Mouse (Mus musculus): Measurements from ENCODE around the gene Tnfaip3.

Gene Tnfaip3

DNA sequence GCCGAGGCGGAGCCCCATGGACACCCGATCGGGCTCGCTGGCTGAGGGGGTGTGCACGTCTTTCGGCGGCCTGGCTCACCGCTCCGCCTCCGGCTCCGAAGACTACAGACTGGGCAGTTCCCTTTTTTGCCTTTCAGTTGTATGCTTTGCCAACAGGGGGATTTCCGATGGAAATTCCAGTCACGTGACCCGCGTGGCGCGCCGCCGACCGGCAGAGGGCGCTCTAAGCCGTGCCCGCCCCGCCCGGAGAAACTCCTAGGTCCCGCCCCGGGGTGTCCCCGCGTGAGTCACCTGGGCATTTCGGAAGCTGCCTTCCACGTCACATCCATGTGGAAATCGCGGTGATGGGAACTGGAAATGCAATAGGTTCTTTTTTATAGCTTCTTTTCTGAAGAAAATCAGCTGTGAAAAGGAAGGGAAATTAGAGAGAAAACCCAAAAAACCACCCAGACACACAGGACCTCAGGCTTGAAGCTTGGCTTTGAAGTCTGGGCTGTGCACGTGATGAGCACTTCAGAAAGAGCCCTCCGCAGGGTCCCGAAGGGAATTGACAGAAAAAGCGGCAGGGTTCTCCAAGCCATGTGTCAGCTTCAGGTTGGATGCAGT is at the start of gene Tnfaip3:
Gene Tnfaip3, minus strand, starts transcription at position 401 of the 606 bp plus-strand sequence.
- peak; percentile 95 for ATAC-seq (ENCODE audit: low TSS enrichment)

DNA sequence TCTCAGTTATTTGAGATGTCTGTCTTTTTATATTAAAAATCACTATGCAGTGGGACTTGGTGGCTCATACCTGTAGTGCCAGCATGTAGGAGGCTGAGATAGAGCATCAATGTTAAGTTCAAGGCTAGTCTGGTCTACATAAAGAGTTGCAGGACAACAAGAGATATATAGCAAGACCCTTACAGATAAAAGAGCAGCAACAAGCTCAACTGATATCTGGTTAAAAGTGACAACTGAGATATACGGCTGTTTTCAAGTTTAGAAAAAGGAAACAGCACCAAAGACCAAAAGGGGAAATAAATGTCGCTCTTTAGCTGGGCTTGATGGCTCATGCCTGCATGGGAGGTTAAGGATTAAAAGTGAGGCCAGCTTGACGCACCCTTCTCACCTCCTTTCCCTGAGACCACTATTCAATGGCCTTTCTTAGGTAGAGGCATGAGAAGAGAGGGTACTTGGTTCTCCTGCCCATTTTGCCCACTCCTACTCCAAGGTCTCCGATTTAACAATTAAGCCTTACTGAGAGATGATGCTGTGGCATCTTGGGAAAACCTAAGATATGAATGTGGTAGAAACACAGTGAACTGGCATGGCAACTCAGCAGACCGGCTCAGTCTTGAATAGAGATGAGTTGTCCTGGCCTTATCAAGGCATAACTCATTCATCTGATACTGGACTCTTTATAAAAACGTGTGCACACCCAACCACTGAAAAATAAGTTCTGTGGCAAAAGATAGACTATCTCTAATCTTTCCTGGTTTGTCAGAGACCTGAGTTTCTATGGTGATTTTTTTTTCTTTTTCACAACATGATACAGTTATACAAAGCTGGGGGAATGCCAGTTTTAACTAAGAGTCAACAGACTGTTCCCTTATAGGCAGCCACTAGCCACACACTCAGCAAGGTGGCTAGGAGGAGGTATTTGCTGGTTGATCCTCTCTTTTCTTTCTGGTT is 49.5 kb upstream of the Tnfaip3 start:
- ATAC-seq (ENCODE audit: low TSS enrichment), result no peak

DNA sequence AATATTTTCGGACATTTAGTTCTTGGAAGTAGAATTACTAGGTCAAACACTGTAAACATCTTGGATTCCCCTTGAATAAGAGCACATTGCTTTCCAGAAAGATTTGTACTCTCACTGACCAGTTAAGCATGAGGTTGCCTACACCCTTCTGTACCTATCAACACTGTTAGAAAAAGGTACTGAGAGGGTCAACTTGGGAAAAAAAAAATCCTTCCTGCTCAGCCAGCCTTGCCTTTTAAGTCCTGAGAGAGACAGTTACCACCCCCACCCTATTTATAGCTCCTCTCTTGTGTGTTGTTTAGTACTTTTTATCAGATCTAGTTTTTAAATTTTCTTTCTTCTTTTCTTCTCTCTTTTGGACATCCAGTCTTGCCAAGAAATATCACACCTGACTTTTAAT is 48.2 kb upstream of the Tnfaip3 start:
- ATAC-seq (ENCODE audit: low TSS enrichment), result no peak

DNA sequence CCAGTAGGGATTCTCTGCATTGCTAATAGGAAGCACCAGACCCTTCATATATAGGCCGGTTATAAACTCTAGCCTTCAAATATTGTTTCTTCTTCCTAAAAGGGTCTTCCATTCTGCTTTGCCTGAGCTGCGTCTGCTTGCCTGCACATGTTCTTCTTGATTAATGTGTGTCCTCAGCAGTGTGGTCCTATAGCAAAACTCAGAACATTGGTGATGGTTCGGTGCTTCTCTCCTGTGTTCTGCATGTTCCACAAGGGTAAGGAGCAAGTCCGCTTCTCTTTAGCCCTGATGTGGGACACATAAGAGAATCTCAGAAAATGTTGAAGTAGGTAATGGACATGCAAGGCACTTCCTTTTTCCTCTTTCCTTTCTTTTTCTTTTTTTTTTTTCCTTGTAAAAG is 47.8 kb upstream of the Tnfaip3 start:
- ATAC-seq (ENCODE audit: low TSS enrichment), result no peak

DNA sequence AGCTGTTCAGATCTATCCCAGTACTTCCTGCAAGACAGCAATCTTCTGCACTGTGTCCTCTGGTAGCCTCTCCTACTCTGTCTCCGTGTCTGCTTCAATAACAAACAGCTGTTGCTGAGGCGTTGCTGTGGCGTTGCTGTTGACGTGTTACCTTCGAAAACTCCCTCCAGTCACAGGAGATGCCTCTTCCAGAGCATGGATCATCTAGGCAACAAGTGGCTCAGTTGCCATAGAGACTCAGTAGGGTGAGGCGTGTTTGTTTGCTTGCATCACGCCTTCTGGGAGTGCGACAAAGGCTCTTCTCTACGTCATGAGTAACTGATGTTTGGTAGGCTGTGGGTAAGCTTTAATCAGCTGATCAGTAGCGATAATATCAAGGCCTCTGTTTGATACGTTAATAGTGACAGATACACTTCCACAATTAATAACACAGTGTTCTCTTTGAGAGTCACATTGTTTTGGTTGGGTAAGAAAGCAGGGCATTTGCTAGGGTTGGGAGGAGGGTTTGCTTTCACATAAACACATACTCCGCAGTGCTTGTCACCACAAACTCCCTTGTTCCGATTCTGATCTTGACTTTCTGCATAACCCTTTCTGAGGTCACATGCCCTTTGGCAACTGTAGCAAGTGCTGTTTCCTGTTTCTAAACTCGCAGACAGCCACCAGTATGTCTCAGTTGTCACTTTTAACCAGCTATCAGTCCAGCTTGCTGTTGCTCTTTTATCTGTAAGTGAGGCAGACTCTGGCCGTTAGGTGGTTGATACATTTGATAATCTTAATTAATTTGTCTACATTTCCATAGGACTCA is 46.8 kb upstream of the Tnfaip3 start:
- peak; percentile 44 for ATAC-seq (ENCODE audit: low TSS enrichment)

DNA sequence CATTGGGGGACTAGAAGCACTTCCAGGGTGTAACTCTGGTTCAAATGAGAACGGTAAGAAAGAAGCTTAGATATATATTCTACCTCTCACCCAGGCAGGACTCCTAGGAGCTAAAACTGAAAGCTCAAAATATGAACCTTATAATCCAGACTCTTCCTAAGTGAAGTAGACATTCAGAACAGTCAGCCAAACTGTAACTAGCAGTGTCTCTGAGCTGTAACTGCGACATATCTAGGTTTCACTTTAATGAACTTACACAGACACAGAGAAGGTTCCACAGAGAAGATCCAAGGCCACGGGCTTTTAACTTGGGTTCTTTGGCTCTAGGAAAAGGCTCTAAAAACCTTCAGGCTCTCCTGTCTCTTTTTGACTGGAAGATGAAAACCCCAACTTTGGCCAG is 45.7 kb upstream of the Tnfaip3 start:
- no peak for ATAC-seq (ENCODE audit: low TSS enrichment)

DNA sequence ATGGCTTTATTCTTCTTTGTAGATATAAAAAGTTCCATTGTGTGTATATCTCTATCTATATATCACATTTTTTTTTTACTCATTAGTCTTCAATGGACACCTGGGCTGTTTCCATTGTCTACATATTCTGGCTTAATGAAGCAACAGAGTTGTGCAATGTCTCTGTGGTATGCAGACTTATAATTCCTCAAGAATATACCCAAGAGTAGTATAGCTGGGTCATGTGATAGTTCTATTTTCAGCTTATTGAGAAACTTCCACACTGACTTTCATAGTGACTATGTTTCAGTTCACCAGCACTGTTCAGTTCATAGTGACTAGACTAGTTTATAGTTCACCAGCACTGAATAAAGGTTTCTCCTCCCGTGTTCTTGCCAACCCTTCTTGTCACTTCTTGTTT is 38.1 kb upstream of the Tnfaip3 start:
- no peak for ATAC-seq (ENCODE audit: low TSS enrichment)

DNA sequence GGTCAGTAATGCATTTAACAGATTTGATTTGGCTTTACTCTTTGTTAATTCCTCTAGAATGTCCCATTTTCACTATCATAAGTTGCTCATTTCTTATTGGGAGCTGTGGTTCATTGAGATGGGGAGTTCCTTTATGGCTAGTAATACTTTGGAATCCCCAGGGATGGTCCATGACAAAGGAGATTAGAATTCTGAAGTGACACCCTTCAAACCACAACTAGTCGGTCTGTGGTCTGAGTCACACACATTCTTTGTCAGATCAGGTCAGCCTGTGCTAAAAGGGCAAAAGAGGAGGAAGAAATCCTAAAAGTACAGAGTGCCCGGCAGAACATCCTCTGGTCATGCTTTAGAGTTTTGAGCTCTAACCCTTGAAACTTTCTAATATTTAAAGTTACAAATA is 30.5 kb upstream of the Tnfaip3 start:
- ATAC-seq (ENCODE audit: low TSS enrichment), result no peak

DNA sequence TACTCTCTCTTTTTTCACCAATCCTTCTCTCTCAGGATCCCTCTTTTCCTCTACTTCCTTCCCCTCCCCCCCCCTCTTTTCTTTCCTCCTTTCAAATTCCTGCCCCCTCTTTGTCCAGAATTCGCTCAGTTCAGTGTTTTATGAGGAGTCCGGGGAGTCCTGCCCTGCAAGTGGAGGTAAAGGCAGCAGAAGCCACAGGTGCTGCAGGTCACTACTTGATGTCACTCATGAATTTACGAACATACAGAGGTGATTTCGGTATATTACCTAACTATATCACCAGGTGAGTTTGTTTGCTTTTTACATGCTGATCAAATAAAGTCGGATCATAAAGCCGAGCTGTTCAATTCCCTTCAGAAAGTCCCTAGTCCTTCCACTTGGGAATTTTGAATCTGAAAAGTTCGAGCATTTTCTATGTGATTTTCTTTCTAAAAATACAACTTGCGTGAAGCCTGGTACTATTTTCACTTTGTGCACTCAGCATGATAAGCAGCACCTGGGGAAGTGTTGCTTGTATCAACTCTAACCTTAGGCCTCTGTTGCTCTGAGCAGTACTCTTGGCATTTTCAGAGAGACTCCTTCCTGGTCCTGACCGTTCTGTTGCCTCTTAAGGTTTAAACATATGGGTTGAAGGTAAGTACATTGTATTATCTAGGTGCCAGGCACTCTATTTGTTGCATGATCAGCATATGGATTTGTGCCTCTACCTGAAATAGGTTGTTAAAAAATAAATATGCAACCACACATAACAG is 29.5 kb upstream of the Tnfaip3 start:
- ATAC-seq (ENCODE audit: low TSS enrichment), result no peak

DNA sequence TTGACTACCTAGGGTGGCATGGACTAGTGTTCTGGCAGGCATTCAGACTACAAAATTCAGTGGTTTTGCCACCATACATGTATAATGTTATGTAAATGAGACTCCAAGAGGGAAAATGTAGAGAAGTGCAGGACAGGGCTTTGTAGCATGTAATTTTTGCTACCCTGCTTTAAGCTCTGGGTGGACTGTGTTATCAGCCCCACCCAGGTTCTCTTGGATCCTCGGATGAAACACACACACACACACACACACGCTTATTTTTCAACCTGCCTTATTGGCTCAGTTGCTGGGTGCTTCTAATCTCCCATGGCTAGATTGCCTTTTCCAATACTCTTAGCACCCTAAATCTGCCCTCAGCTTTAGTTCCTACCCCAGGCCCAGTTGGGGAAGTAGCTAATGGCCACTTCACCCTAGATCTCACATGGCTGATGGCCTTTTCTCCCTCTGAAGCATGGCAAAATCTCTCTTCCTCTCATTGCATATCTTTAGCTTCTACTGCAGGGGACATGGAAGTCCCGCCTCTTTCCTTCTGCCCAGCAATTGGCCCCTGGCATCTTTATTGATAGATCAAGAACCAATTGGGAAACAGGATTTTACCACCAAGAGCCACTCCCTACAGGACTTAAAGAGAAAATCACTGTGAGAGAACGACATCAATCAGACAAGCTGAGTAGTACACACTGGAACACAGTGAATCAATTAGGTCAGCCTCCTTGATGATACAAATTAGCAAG is 28.2 kb upstream of the Tnfaip3 start:
- peak; percentile 67 for ATAC-seq (ENCODE audit: low TSS enrichment)

DNA sequence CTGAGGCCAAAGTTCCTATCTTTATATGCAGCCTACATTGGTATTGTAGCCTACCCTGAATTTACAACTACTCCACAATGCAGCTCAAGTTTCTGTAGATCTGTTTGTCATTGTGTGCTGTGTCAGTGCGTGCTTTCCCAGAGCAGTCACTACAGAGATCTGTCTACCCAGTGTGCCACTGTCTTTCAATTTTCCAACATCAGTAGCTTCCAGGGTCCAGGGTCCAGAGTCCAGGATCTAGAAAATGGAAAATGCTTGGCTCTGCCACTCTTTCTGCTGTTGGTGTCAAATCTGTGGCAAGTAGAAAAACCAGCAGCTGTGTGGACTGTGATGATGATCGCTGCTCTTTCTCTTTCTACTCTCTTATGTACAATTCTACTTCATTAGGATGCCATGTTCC is 24.7 kb upstream of the Tnfaip3 start:
- ATAC-seq (ENCODE audit: low TSS enrichment), result no peak

DNA sequence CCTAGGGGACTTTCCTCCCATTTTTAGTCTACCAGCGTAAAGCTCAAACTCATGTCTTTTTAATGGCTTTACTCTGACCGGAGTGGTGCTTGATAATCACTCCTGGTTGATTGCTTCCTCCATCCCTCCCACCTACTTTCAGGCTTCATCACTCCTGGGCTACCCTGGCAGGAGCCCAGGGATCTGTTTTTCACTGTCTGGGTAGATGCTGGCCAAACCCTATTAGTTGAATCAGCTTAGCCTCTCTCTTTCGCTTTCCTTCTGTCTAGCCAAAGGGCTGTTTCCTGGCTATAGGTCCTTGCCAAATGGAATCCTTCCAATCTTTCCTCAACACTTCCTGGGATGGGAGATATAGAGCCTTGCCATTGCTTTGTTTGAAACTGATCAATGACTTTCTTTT is 19.3 kb upstream of the Tnfaip3 start:
- no peak for ATAC-seq (ENCODE audit: low TSS enrichment)

DNA sequence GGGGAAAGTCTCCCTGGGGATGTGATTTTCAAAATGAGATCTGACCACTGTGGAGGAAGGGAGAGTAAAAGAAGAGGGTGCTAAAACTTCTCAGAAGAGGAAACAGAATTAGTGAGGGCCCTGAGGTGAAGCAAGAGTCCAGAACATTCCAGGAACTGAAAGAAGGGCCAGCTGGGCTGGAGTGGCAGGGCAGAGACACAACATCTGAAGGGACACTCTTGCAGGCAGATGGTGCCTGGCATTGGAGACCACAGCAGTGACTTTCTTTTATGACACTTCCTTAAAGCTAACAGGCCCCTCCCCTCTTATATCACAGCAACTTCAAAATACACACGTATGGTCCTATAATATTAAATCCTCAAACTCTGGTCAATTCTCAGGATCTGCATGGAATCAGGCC is 18.2 kb upstream of the Tnfaip3 start:
- no peak for ATAC-seq (ENCODE audit: low TSS enrichment)

DNA sequence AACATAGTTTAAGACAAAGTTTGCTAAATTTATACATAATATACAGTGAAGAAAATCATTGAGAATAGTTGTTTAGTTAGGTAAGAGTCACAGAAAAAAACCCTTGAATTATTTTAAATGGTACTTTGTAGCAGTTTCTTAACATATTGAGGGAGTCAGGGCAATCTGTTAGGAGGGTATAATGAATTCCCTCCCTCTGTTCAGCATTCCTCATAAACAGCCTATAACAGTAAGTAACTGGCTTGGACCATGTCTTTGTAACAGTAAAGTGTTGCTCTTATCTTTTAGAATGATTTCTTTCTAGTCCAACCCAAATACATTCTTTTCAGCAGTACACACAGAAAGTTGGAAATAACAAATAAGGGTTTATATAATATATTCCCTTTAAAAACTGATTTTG is 16.4 kb upstream of the Tnfaip3 start:
- ATAC-seq (ENCODE audit: low TSS enrichment), result no peak

DNA sequence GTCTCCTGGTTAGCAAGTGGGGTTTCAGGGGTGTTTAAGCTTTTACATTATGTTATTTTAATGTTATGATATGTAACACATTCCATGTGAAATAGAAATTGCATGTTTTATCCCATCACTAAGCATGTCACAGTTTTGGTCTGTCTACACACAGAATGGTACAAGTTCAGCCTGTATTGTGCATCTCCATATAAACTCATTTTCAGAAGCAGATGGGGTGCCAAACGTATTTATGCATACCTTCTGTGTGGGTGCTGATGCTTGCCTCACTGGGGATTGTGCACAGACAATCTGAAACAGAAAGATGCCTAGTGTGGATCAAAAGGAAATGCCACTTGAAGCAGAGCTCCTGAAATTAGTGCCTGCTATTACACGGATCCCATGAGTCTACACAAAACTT is 15.2 kb upstream of the Tnfaip3 start:
- ATAC-seq (ENCODE audit: low TSS enrichment), result peak; percentile 23; the same call in 1 of the 2 replicates

DNA sequence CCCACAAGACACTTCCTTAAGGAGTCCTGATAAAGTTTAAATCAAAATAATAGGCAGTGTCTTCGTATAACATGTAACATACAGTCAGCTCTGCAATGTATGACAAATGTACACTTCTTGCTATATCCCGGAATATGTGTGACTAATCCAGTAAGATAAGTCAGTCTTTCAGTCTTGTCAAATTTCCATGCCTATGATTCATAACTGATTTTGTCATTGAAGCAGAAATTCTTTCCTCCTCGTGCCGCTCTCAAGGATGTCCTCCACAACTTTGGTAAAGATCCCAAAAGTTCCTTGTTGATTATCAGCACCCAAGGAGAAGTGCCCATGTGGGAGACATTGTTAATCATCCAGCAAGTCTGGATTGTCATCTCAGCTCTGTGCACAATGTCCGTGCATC is 11.3 kb upstream of the Tnfaip3 start:
- no peak for ATAC-seq (ENCODE audit: low TSS enrichment)

DNA sequence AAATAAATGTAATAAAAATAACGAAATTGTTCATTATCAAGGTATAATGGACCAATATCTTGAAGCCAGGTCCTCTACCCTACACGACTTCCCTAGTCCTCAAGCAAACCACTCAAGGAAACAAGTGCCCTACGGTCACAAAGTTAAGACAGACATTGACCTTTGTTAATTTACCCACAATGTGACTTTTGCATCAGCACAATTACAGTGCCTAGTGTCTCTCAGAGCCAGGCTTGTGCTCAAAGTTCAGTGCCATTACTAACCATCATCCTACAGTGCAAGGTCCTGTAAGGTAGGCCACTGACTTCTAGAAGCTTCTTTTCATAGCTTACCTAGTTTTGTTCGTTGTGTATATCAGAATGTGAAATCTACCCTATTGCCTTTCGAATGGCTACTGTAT is 8.9 kb upstream of the Tnfaip3 start:
- no peak for ATAC-seq (ENCODE audit: low TSS enrichment)

DNA sequence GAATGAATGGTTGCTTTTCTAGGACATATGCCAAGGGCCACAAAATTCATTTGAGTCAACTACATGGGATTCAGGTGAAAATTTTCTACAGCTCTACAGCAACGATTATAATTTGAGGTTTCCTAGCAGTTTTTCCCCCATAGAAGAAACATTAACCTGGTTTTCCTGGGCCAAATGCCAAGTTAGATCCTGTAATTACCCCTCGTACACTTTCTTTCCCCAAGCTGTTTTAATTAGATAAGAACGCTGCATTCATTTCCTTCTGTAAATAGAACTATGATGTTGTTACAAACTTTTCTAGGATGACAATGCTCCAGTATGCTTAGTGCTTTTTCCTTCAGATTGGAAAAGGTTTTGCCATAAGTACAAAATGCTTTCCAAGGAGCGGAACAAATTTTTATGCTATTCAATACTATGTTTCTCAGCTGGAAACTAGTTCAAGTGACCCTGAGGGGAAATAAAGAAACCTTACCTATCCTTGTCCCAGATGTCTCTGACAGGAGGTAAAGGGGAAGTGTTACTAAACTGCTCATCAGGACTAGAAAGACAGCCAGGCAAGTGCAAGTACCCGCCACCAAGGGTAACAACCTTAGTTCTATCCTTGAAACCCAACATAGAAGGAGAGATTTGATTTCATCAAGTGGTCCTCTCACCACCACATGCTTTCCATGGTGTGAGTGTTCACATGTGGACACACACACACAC is 8.3 kb upstream of the Tnfaip3 start:
- ATAC-seq (ENCODE audit: low TSS enrichment), result no peak

DNA sequence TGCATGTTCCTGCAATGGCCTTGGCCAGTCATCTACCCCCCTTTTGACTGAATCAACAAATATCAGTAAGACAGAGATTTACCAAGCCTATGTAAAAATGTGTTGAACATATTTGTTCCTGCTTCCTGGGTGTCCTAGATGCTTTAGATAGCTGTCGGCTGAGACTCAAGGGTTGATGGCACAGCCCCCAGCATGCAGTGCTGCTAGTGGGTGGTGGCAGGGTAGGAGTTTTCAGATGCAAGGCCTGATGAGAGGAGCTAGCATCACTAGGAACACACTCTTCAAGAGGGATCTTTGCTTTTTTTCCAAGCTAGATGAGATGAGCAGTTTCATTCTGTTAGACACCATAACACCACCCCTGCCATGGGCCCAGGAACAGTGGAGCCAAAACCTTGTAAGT is 6.8 kb upstream of the Tnfaip3 start:
- ATAC-seq (ENCODE audit: low TSS enrichment), result peak; percentile 90

DNA sequence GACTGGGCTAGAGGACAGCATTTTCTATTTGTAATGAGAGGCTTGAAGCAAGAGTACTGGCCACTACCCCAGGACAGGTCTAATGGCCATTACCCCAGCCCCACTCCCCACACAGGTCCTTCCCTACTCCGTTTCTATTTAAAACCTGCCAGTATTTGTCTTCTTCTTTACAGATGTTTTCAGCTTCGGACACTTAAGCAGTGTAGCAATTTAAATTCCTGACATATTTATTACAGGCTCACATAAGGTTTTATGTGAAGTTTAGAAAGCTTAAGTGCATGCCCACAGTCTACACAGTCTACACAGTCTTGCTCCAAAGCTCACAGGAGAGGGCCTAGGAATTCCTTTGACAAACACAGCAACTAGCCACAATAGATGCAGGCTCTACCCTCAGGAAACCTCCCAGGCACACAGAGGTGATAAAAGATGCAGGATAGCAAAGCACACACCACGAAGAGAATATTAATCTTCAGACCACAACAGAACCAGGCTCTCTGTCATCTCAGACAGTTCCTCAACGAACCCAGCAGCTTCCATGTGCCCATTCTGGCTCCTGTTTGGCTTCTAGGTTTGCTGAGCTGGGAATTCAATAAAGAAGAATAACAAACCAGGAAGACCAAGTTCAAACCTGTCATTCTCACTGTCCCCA is 1.5 kb upstream of the Tnfaip3 start:
- no peak for ATAC-seq (ENCODE audit: low TSS enrichment)
